Mouse (Mus musculus) neural tube, embryonic 11.5 days (tissue): Measurements from ENCODE around the gene Llcfc1. TPM values are rescaled to one million over a fixed set of nuclear protein-coding genes. Genes with fewer than 3 reads are reported as not detected.

ENCODE experiments used
- ATAC-seq: fragments of 200-750 bp; cut with Nextera tagmentation; 2 replicates; pipeline ENCODE4 v1.8.0; 2017; ENCODE audit warnings: moderate number of reproducible peaks, mild to moderate bottlenecking, moderate TSS enrichment, moderate library complexity; ENCODE audit not compliant: insufficient read depth, low FRiP score, low TSS enrichment
- DNase-seq: peaks from one replicate; pipeline ENCODE4 v3.0.0-alpha.2; 2015; ENCODE audit warnings: low spot score
- H3K27ac ChIP-seq: fragments of 300-500 bp; sonication (generic); 2 replicates; pipeline ENCODE4 v1.5.1; 2014; ENCODE audit warnings: low read depth, mild to moderate bottlenecking, low read length
- H3K27me3 ChIP-seq: fragments of 300-500 bp; sonication (generic); 2 replicates; pipeline ENCODE4 v1.6.1; 2014; ENCODE audit warnings: mild to moderate bottlenecking, low read length, mixed read lengths; ENCODE audit not compliant: control insufficient read depth, insufficient read depth
- H3K36me3 ChIP-seq: fragments of 300-500 bp; sonication (generic); 2 replicates; pipeline ENCODE4 v1.6.1; 2014; ENCODE audit warnings: mild to moderate bottlenecking, low read length, moderate library complexity, mixed read lengths; ENCODE audit not compliant: control insufficient read depth, insufficient read depth
- H3K4me1 ChIP-seq: fragments of 300-500 bp; sonication (generic); 2 replicates; pipeline ENCODE4 v1.6.1; 2014; ENCODE audit warnings: low read length, mixed read lengths; ENCODE audit not compliant: control insufficient read depth, insufficient read depth
- H3K4me2 ChIP-seq: fragments of 300-500 bp; sonication (generic); 2 replicates; pipeline ENCODE4 v1.6.1; 2014; ENCODE audit warnings: low read depth, mild to moderate bottlenecking, moderate library complexity
- H3K4me3 ChIP-seq: fragments of 300-500 bp; sonication (generic); 2 replicates; pipeline ENCODE4 v1.5.1; 2014; ENCODE audit warnings: low read depth, low read length
- H3K9ac ChIP-seq: fragments of 300-500 bp; sonication (generic); 2 replicates; pipeline ENCODE4 v1.6.1; 2014; ENCODE audit warnings: mild to moderate bottlenecking, low read length
- H3K9me3 ChIP-seq: fragments of 300-500 bp; sonication (generic); 2 replicates; pipeline ENCODE4 v1.6.1; 2016; ENCODE audit warnings: low read length; ENCODE audit not compliant: control insufficient read depth
- WGBS: fragments of 180-500 bp; shearing (Covaris S2); extraction: QIAGEN DNeasy Blood & Tissue Kit; methylation state at CpG from one replicate; pipeline ENCODE4 v1.1.7; 2014; 5-methylcytosine and 5-hydroxymethylcytosine counted together
- polyA plus RNA-seq: library from polyadenylated mRNA; unstranded; fragments of >200 nt; fragmentation: Nextera tagmentation; extraction: Ambion mirVana; gene quantifications from 2 replicates; pipeline ENCODE4 v1.2.1, GENCODE M21; 2014

Llcfc1 gene
- polyA plus RNA-seq, 1 experiment from 2014 or later = not detected

GRCm38 (mm10) chr6:41646220-41646619, 38.0 kb upstream of the Llcfc1 start:
- H3K4me2 ChIP-seq = no peak overlapping the region
- H3K36me3 ChIP-seq = no peaks in the 10 kb centered on the region
- H3K9ac ChIP-seq = no peak overlapping the region
- H3K27ac ChIP-seq = no peak overlapping the region
- ATAC-seq = no peak
- no peak for DNase-seq
- WGBS = 91% methylated on average over 3 of the region's 3 CpGs
- no peaks in the 10 kb centered on the region for H3K27me3 ChIP-seq
- no peaks in the 10 kb centered on the region for H3K4me1 ChIP-seq
- H3K4me3 ChIP-seq = no peak overlapping the region
- H3K9me3 ChIP-seq = no peaks in the 10 kb centered on the region

DNA sequence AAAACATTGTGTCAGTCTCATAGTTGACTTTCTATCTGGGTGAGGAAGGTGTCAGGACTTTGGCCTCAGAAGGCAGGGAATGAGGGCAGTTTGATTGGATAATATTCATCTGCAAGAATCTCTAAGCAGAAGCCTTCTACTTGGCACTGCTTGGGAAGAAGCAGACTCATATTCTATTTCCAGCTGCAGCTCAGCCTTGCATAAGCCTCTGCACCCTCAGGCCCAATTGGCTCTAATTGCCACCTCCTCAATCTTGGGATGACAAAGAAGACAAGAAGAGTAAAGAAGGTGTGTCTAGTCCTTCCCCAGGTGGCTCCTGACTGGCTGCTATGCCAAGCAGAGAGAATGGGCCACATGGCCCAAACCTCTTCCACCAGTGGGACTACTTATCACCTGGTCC, 37.6 kb upstream of the Llcfc1 start:
- H3K4me3 ChIP-seq = no peak overlapping the region

GRCm38 (mm10) chr6:41653173-41653572, 31.1 kb upstream of the Llcfc1 start:
- ATAC-seq (no peak), DNase-seq (no peak)
- WGBS = 94% methylated on average over 5 of the region's 5 CpGs
- no peaks in the 10 kb centered on the region for H3K4me1 ChIP-seq
- H3K36me3 ChIP-seq = no peaks in the 10 kb centered on the region
- H3K4me3 ChIP-seq = no peak overlapping the region
- H3K27me3 ChIP-seq = no peaks in the 10 kb centered on the region
- H3K27ac ChIP-seq = no peak overlapping the region
- no peak overlapping the region for H3K9ac ChIP-seq
- H3K4me2 ChIP-seq = no peak overlapping the region
- no peaks in the 10 kb centered on the region for H3K9me3 ChIP-seq

More for the DNA sequence above, 37.6 kb upstream of the Llcfc1 start:
- Histone ChIP-seq H3K9ac (no peak overlapping the region), H3K27ac (no peak overlapping the region), H3K27me3 (no peaks in the 10 kb centered on the region), H3K4me1 (no peaks in the 10 kb centered on the region), H3K36me3 (no peaks in the 10 kb centered on the region), H3K4me2 (no peak overlapping the region), H3K9me3 (no peaks in the 10 kb centered on the region)
- ATAC-seq (no peak), DNase-seq (no peak)

- no peaks in the 10 kb centered on the region for H3K9me3 ChIP-seq
- H3K36me3 ChIP-seq = no peaks in the 10 kb centered on the region
- H3K27ac ChIP-seq = no peak overlapping the region
- H3K27me3 ChIP-seq = no peaks in the 10 kb centered on the region
- H3K4me3 ChIP-seq = no peak overlapping the region
- no peak overlapping the region for H3K4me2 ChIP-seq
- ATAC-seq (no peak), DNase-seq (no peak)
- 87% methylated on average over 8 of the region's 8 CpGs for WGBS
- no peak overlapping the region for H3K9ac ChIP-seq
- no peaks in the 10 kb centered on the region for H3K4me1 ChIP-seq
Observed at GRCm38 (mm10) chr6:41654648-41655047, 29.6 kb upstream of the Llcfc1 start.

GRCm38 (mm10) chr6:41658487-41658886, 25.7 kb upstream of the Llcfc1 start:
- Histone ChIP-seq H3K4me2 (no peak overlapping the region), H3K9me3 (no peaks in the 10 kb centered on the region), H3K4me1 (no peaks in the 10 kb centered on the region), H3K36me3 (no peaks in the 10 kb centered on the region), H3K4me3 (no peak overlapping the region), H3K9ac (no peak overlapping the region), H3K27me3 (no peaks in the 10 kb centered on the region), H3K27ac (no peak overlapping the region)
- WGBS = 81% methylated on average over 1 of the region's 1 CpGs
- DNase-seq = no peak
- no peak for ATAC-seq

GRCm38 (mm10) chr6:41662320-41662719, 21.9 kb upstream of the Llcfc1 start:
- Histone ChIP-seq H3K4me3 (no peak overlapping the region), H3K27me3 (no peaks in the 10 kb centered on the region), H3K27ac (no peak overlapping the region), H3K9ac (no peak overlapping the region), H3K4me2 (no peak overlapping the region), H3K36me3 (no peaks in the 10 kb centered on the region), H3K4me1 (no peaks in the 10 kb centered on the region), H3K9me3 (no peaks in the 10 kb centered on the region)
- WGBS = 37% methylated on average over 2 of the region's 2 CpGs
- ATAC-seq (no peak), DNase-seq (no peak)

GRCm38 (mm10) chr6:41676530-41676929, 7.7 kb upstream of the Llcfc1 start:
- Histone ChIP-seq H3K4me3 (no peak overlapping the region), H3K36me3 (no peaks in the 10 kb centered on the region), H3K27ac (no peak overlapping the region), H3K4me2 (no peak overlapping the region), H3K27me3 (no peaks in the 10 kb centered on the region), H3K9me3 (no peaks in the 10 kb centered on the region), H3K9ac (no peak overlapping the region), H3K4me1 (no peaks in the 10 kb centered on the region)
- 98% methylated on average over 2 of the region's 2 CpGs for WGBS
- DNase-seq (no peak), ATAC-seq (no peak)

DNA sequence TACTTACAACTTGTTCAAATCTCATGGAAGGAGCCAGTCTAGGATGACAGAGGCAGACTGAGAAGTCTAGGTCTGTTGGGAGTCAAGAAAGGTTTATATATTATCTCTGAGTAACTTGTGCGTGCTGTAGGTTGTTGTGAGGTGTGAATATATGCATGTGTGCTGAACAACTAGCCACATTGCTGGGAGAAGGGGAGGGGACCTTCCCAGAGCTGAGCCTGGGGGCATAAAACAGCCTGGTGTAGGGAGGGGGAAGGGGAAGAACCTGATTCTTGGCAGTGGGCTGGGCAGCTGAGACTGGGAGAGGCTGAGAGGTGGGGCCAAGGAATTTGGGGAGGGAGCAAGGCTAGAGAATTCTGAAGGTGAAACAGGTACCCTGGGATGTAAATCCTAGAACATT, 3.6 kb upstream of the Llcfc1 start, which contains the start of gene Trpv5:
Trpv5 (minus strand) TSS at position 101 of the 400 bp plus-strand sequence.
- Histone ChIP-seq H3K27ac (no peak within 1 kb of the TSS), H3K4me1 (no peaks in the 10 kb centered on the region), H3K9ac (no peak within 1 kb of the TSS), H3K4me3 (no peak within 1 kb of the TSS), H3K27me3 (no peaks in the 10 kb centered on the region), H3K36me3 (no peaks in the 10 kb centered on the region), H3K9me3 (no peaks in the 10 kb centered on the region), H3K4me2 (no peak within 1 kb of the TSS)
- ATAC-seq = no peak
- WGBS = 77% methylated on average over 1 of the region's 1 CpGs
- DNase-seq = no peak

- DNase-seq (no peak), ATAC-seq (no peak)
- no peak overlapping the region for H3K4me2 ChIP-seq
- no peaks in the 10 kb centered on the region for H3K4me1 ChIP-seq
- no peaks in the 10 kb centered on the region for H3K27me3 ChIP-seq
- H3K36me3 ChIP-seq = no peaks in the 10 kb centered on the region
- no peak overlapping the region for H3K9ac ChIP-seq
- no peak overlapping the region for H3K4me3 ChIP-seq
- no peak overlapping the region for H3K27ac ChIP-seq
- WGBS = 85% methylated on average over 5 of the region's 5 CpGs
- no peaks in the 10 kb centered on the region for H3K9me3 ChIP-seq
Observed at GRCm38 (mm10) chr6:41681656-41682055, 2.6 kb upstream of the Llcfc1 start.
